Mouse (Mus musculus) small intestine, adult 2 months (tissue): Measurements from ENCODE around the gene Slc9a9.

Source experiments
- CTCF ChIP-seq: fragments of 200-500 bp; IDR thresholded peaks from 2 replicates; pipeline ENCODE4 v1.5.1; 2012; ENCODE audit warnings: low read depth, mild to moderate bottlenecking, control low read depth, inconsistent platforms, low read length, moderate library complexity, mixed read lengths; ENCODE audit not compliant: insufficient replicate concordance, insufficient read length; ENCODE audit errors: extremely low read depth
- POLR2A ChIP-seq: fragments of 200-500 bp; IDR thresholded peaks from 2 replicates; pipeline ENCODE4 v1.6.1; 2012; ENCODE audit warnings: low read depth, mild to moderate bottlenecking, control low read depth, inconsistent platforms, low read length, moderate library complexity

GRCm38 (mm10) chr9:94732599-94733287, 63.0 kb downstream of the Slc9a9 start:
- TF ChIP-seq CTCF = no peak
- no peak for TF ChIP-seq POLR2A
